Mouse (Mus musculus) lung, postnatal 0 days (tissue): ENCODE results near the gene Fam228b. TPM values are rescaled to one million over a fixed set of nuclear protein-coding genes. Genes with fewer than 3 reads are reported as not detected.
"Not testable (repeated sequence)": the region's sequence is repeated elsewhere in the genome, so short reads cannot be mapped to it uniquely, and the experiment has no call there.

Experiments used
- ATAC-seq: fragments of 200-750 bp; cut with Nextera tagmentation; 2 replicates; pipeline ENCODE4 v1.8.0; 2017; ENCODE audit warnings: moderate library complexity
- DNase-seq: peaks from one replicate; pipeline ENCODE4 v3.0.0-alpha.2; 2016; ENCODE audit warnings: low spot score
- H3K27ac ChIP-seq: fragments of 300-500 bp; sonication (generic); 2 replicates; pipeline ENCODE4 v1.5.1; 2014; ENCODE audit warnings: antibody characterized with exemption, mild to moderate bottlenecking, low read length, mixed read lengths
- H3K27me3 ChIP-seq: fragments of 300-500 bp; sonication (generic); replicated peaks from 2 replicates; pipeline ENCODE4 v1.6.1; 2014; ENCODE audit warnings: low read length, mixed read lengths; ENCODE audit not compliant: insufficient read depth
- H3K36me3 ChIP-seq: fragments of 300-500 bp; sonication (generic); 2 replicates; pipeline ENCODE4 v1.6.1; 2014; ENCODE audit warnings: low read length, mixed read lengths; ENCODE audit not compliant: insufficient read depth
- H3K4me1 ChIP-seq: fragments of 300-500 bp; sonication (generic); 2 replicates; pipeline ENCODE4 v1.6.1; 2014; ENCODE audit warnings: antibody characterized with exemption, low read depth, low read length, mixed read lengths; ENCODE audit not compliant: insufficient read depth
- H3K4me2 ChIP-seq: fragments of 300-500 bp; sonication (generic); replicated peaks from 2 replicates; pipeline ENCODE4 v1.6.1; 2014; ENCODE audit warnings: low read depth, mild to moderate bottlenecking, low read length, moderate library complexity, mixed read lengths
- H3K4me3 ChIP-seq: fragments of 300-500 bp; sonication (generic); 2 replicates; pipeline ENCODE4 v1.5.1; 2014; ENCODE audit warnings: low read depth, low read length
- H3K9ac ChIP-seq: fragments of 300-500 bp; sonication (generic); replicated peaks from 2 replicates; pipeline ENCODE4 v1.6.1; 2014; ENCODE audit warnings: low read depth, mild to moderate bottlenecking
- H3K9me3 ChIP-seq: fragments of 300-500 bp; sonication (generic); 2 replicates; pipeline ENCODE4 v1.6.1; 2016; ENCODE audit warnings: low read length, mixed read lengths
- CTCF ChIP-seq: IDR thresholded peaks from 2 replicates; pipeline ENCODE4 v1.5.1; 2016; ENCODE audit warnings: antibody characterized with exemption, mild to moderate bottlenecking
- EP300 ChIP-seq: IDR thresholded peaks from 2 replicates; pipeline ENCODE4 v1.6.1; 2016; ENCODE audit warnings: antibody characterized with exemption, mild to moderate bottlenecking, control low read depth
- WGBS: fragments of 180-500 bp; shearing (Covaris S2); extraction: QIAGEN DNeasy Blood & Tissue Kit; methylation state at CpG from one replicate; pipeline ENCODE4 v1.1.7; 2014; 5-methylcytosine and 5-hydroxymethylcytosine counted together
- polyA plus RNA-seq: library from polyadenylated mRNA; unstranded; fragments of >200 nt; fragmentation: Nextera tagmentation; extraction: Ambion mirVana; gene quantifications from 2 replicates; pipeline ENCODE4 v1.2.1, GENCODE M21; 2015

Gene Fam228b
- polyA plus RNA-seq, 1 experiment from 2014 or later = 1.2 TPM

GRCm38 (mm10) chr12:4811036-4811435 is 42.0 kb upstream of the Fam228b start:
- H3K4me2 ChIP-seq = no peak overlapping the region
- 78% methylated on average over 4 of the region's 4 CpGs for WGBS
- no peaks in the 10 kb centered on the region for H3K36me3 ChIP-seq
- no peak for ATAC-seq
- TF ChIP-seq EP300 (no peak), CTCF (no peak)
- H3K27me3 ChIP-seq = no peaks in the 10 kb centered on the region
- H3K4me3 ChIP-seq = no peak overlapping the region
- no peak for DNase-seq
- H3K4me1 ChIP-seq = no peaks in the 10 kb centered on the region
- no peaks in the 10 kb centered on the region for H3K9me3 ChIP-seq
- no peak overlapping the region for H3K9ac ChIP-seq
- H3K27ac ChIP-seq = no peak overlapping the region

GRCm38 (mm10) chr12:4797471-4797870 is 28.4 kb upstream of the Fam228b start:
- H3K9ac ChIP-seq, H3K9me3 ChIP-seq, H3K4me2 ChIP-seq, H3K27me3 ChIP-seq, H3K27ac ChIP-seq, DNase-seq, H3K4me1 ChIP-seq, H3K4me3 ChIP-seq, H3K36me3 ChIP-seq, ATAC-seq: not testable (repeated sequence)
- 57% methylated on average over 6 of the region's 6 CpGs for WGBS

GRCm38 (mm10) chr12:4793718-4794117 is 24.7 kb upstream of the Fam228b start:
- H3K27ac ChIP-seq = no peak overlapping the region
- WGBS = 80% methylated on average over 1 of the region's 1 CpGs
- H3K4me2 ChIP-seq = no peak overlapping the region
- H3K4me1 ChIP-seq = no peaks in the 10 kb centered on the region
- no peaks in the 10 kb centered on the region for H3K27me3 ChIP-seq
- peak; percentile 6 for DNase-seq
- H3K36me3 ChIP-seq = no peaks in the 10 kb centered on the region
- no peak overlapping the region for H3K9ac ChIP-seq
- no peaks in the 10 kb centered on the region for H3K9me3 ChIP-seq
- TF ChIP-seq CTCF = peak; percentile 56
- no peak for TF ChIP-seq EP300
- no peak overlapping the region for H3K4me3 ChIP-seq
- ATAC-seq = 0 out of 2 replicates have a peak, but pooled peaks have one; percentile 44

- not testable (repeated sequence) for DNase-seq, H3K4me1 ChIP-seq, H3K9me3 ChIP-seq, H3K4me2 ChIP-seq, H3K27me3 ChIP-seq, H3K27ac ChIP-seq, H3K36me3 ChIP-seq, H3K4me3 ChIP-seq, H3K9ac ChIP-seq, ATAC-seq
- 96% methylated on average over 25 of the region's 25 CpGs for WGBS
These were observed 19.1 kb upstream of the Fam228b start for GRCm38 (mm10) chr12:4788128-4788527.

GRCm38 (mm10) chr12:4784466-4784865 is 15.4 kb upstream of the Fam228b start:
- no peak for DNase-seq
- Histone ChIP-seq H3K27me3 (no peaks in the 10 kb centered on the region), H3K36me3 (no peaks in the 10 kb centered on the region), H3K9me3 (no peaks in the 10 kb centered on the region), H3K4me3 (no peak overlapping the region), H3K4me1 (no peaks in the 10 kb centered on the region), H3K9ac (no peak overlapping the region), H3K4me2 (no peak overlapping the region), H3K27ac (no peak overlapping the region)
- WGBS = 73% methylated on average over 2 of the region's 2 CpGs
- TF ChIP-seq CTCF (no peak), EP300 (no peak)
- no peak for ATAC-seq

- H3K4me3 ChIP-seq = no peak overlapping the region
- no peaks in the 10 kb centered on the region for H3K4me1 ChIP-seq
- no peak overlapping the region for H3K9ac ChIP-seq
- no peaks in the 10 kb centered on the region for H3K9me3 ChIP-seq
- H3K36me3 ChIP-seq = no peaks in the 10 kb centered on the region
- H3K27ac ChIP-seq = no peak overlapping the region
- DNase-seq (no peak), ATAC-seq (no peak)
- H3K27me3 ChIP-seq = no peaks in the 10 kb centered on the region
- no peak overlapping the region for H3K4me2 ChIP-seq
- WGBS = 39% methylated on average over 5 of the region's 5 CpGs
- no peak for TF ChIP-seq CTCF
- no peak for TF ChIP-seq EP300
These were observed 14.5 kb upstream of the Fam228b start for GRCm38 (mm10) chr12:4783598-4783997.

- ATAC-seq, H3K27me3 ChIP-seq, H3K4me2 ChIP-seq, H3K4me1 ChIP-seq, H3K9me3 ChIP-seq, H3K36me3 ChIP-seq, DNase-seq, H3K9ac ChIP-seq, H3K27ac ChIP-seq, H3K4me3 ChIP-seq: not testable (repeated sequence)
- 85% methylated on average over 9 of the region's 9 CpGs for WGBS
These were observed 12.8 kb upstream of the Fam228b start for GRCm38 (mm10) chr12:4781725-4782404.
